Mouse (Mus musculus): Measurements from ENCODE around the gene Eif3k. TPM values are rescaled to one million over a fixed set of nuclear protein-coding genes. Genes with fewer than 3 reads are reported as not detected.

Eif3k gene
- polyA plus RNA-seq, 1 experiment, result 335 TPM

DNA sequence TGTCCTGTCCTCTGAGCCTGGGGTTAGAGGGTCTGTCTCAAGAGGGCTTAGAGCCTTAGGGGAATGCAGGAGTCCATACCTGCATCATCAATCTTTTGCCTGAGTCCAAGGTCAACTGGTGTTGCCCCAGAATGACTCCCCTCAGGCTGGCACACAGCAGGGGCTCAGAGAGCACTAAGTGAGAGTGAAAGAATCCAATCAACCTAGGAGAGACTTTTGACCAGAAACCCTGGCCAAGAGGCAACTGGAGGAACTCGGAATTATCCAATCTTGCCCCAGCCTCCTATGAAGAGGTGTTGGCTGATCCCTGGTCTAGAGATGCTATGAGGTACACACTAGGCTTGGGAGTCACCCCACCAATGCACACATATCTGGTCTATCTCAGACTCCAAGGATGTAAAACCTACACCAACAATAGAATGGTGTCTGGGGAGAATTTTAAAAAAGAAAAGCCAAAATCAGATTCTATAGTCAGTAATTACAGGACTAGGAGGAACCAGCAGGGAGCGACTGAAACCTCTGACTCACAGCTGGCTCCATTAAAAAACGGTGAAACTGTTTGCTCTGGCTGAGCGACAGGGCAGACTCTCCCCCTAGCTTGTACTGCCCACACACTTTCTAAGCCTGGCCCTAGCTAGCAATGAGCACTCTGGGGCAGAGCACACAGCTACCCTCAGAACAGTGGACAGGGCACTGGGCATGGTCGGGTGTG is 51.2 kb downstream of the Eif3k start:
- H3ac ChIP-seq (ENCODE audit: control insufficient read depth, insufficient read length), result no peak overlapping the region
- H3K27me3 ChIP-seq (ENCODE audit: control insufficient read depth, insufficient read depth, insufficient read length), result no peaks in the 10 kb centered on the region
- no peak overlapping the region for H3K4me3 ChIP-seq
- H3K4me2 ChIP-seq (ENCODE audit: low read depth), result peak overlapping the region; percentile 84
- H3K36me3 ChIP-seq (ENCODE audit: control insufficient read depth, insufficient read depth), result no peaks in the 10 kb centered on the region
- peaks cover 96% of the 10 kb centered on the region for H3K79me2 ChIP-seq (ENCODE audit: control insufficient read depth, insufficient read depth)
- TF ChIP-seq POLR2A (IDR thresholded peaks at IDR 0.05; ENCODE audit: insufficient read length, low read depth) (peak; percentile 39), USF1 (IDR thresholded peaks at IDR 0.05; ENCODE audit: low read depth) (no peak), MYOD1 (IDR thresholded peaks at IDR 0.05; ENCODE audit: control insufficient read depth in 1 of 3, insufficient read length in 2 of 3, low read depth in 2 of 3) (peak in 1 of 3 experiments; percentile 18)

DNA sequence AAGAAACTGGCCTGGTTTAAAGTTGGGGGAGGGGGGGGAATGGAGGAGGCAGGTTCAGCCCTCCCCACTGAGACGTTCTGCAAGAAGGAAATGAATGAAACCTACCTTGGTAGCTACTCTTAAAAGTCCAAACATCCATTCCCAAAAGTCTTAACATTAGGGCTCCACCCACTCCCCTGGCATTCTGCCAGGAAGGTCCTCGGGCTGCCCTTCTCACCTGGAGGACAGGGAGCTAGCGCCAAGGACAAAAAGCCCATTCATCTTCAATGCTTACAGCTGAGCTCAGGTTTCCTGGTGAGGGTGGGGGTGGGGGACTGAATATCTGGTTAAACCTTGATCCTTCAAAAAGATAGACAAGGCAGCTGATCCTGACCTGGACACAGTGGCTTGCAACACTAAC is 52.3 kb downstream of the Eif3k start:
- Histone ChIP-seq H3K79me2 (ENCODE audit: control insufficient read depth, insufficient read depth) (peaks cover 93% of the 10 kb centered on the region), H3K36me3 (ENCODE audit: control insufficient read depth, insufficient read depth) (no peaks in the 10 kb centered on the region), H3K27me3 (ENCODE audit: control insufficient read depth, insufficient read depth, insufficient read length) (no peaks in the 10 kb centered on the region), H3K4me2 (ENCODE audit: low read depth) (peak overlapping the region; percentile 84), H3K4me3 (no peak overlapping the region), H3ac (ENCODE audit: control insufficient read depth, insufficient read length) (no peak overlapping the region)
- TF ChIP-seq POLR2A (IDR thresholded peaks at IDR 0.05; ENCODE audit: insufficient read length, low read depth), result no peak
- no peak for TF ChIP-seq SRF (IDR thresholded peaks at IDR 0.05; ENCODE audit: control insufficient read depth, insufficient read length, low read depth)

DNA sequence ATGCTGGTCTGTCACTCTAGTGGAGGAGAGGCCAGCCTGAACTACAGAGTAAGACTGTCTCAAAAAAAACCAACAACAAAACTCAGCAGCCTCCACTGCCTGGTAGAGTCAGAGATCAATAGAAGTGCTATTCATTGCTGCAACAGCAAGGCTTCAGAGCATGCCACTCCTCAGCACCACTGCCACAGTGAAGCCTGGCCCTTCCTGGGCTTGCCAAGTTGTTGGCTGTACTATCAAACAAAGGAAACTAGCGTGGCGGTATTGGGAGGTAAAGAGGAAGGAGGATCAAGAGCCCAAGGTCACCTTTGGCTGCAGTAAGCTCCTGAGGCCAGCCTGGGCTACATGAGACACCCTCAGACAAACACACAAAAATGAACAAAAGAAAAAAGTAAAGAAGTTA is 55.5 kb downstream of the Eif3k start:
- H3ac ChIP-seq (ENCODE audit: control insufficient read depth, insufficient read length), result no peak overlapping the region
- no peaks in the 10 kb centered on the region for H3K27me3 ChIP-seq (ENCODE audit: control insufficient read depth, insufficient read depth, insufficient read length)
- peaks cover 4% of the 10 kb centered on the region for H3K36me3 ChIP-seq (ENCODE audit: control insufficient read depth, insufficient read depth)
- TF ChIP-seq MYOD1 (IDR thresholded peaks at IDR 0.05; ENCODE audit: control insufficient read depth in 1 of 3, insufficient read length in 2 of 3, low read depth in 2 of 3) (no peak), SRF (IDR thresholded peaks at IDR 0.05; ENCODE audit: control insufficient read depth, insufficient read length, low read depth) (no peak), REST (IDR thresholded peaks at IDR 0.05; ENCODE audit: insufficient read depth, insufficient read length) (no peak), CEBPB (IDR thresholded peaks at IDR 0.05; ENCODE audit: insufficient read depth, poor library complexity, severe bottlenecking) (no peak), POLR2A (IDR thresholded peaks at IDR 0.05; ENCODE audit: insufficient read length, low read depth) (no peak), MAX (IDR thresholded peaks at IDR 0.05; ENCODE audit: low read depth) (no peak), USF1 (IDR thresholded peaks at IDR 0.05; ENCODE audit: low read depth) (no peak), POLR2AphosphoS2 (IDR thresholded peaks at IDR 0.05; ENCODE audit: insufficient read length, low read depth) (no peak)
- H3K79me2 ChIP-seq (ENCODE audit: control insufficient read depth, insufficient read depth), result peaks cover 96% of the 10 kb centered on the region
- H3K4me3 ChIP-seq, result no peak overlapping the region
- peak overlapping the region; percentile 93 for H3K4me2 ChIP-seq (ENCODE audit: low read depth)

DNA sequence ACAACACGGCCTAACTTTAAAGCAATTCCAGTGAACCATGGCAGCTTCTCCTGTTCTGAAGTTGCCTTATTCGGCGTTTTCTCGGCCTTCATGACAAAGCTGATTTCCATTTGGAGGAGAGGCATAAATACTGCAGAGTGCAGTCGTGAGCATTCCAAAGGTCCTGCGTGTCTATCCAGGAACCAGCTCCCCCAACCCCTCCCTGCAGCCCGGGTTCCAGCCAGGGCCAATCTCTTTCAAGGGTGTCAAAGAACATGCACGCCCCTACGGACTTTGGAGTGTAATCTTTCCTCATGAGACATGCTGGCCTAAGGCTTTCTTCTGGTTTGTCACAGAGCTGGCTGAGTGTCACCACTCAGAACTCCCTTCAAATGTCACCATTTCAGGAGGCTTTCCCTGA is 56.3 kb downstream of the Eif3k start:
- TF ChIP-seq POLR2A (IDR thresholded peaks at IDR 0.05; ENCODE audit: insufficient read length, low read depth) (no peak), MYOG (IDR thresholded peaks at IDR 0.05; ENCODE audit: control insufficient read depth in 1 of 3, insufficient read depth in 1 of 3, insufficient read length in 2 of 3, low read depth in 2 of 3) (no peak), SRF (IDR thresholded peaks at IDR 0.05; ENCODE audit: control insufficient read depth, insufficient read length, low read depth) (peak; percentile 76)
- H3K27me3 ChIP-seq (ENCODE audit: control insufficient read depth, insufficient read depth, insufficient read length), result no peaks in the 10 kb centered on the region
- no peak overlapping the region for H3ac ChIP-seq (ENCODE audit: control insufficient read depth, insufficient read length)
- H3K36me3 ChIP-seq (ENCODE audit: control insufficient read depth, insufficient read depth), result peaks cover 5% of the 10 kb centered on the region
- peaks cover 96% of the 10 kb centered on the region for H3K79me2 ChIP-seq (ENCODE audit: control insufficient read depth, insufficient read depth)
- H3K4me3 ChIP-seq, result no peak overlapping the region
- H3K4me2 ChIP-seq (ENCODE audit: low read depth), result peak overlapping the region; percentile 93

DNA sequence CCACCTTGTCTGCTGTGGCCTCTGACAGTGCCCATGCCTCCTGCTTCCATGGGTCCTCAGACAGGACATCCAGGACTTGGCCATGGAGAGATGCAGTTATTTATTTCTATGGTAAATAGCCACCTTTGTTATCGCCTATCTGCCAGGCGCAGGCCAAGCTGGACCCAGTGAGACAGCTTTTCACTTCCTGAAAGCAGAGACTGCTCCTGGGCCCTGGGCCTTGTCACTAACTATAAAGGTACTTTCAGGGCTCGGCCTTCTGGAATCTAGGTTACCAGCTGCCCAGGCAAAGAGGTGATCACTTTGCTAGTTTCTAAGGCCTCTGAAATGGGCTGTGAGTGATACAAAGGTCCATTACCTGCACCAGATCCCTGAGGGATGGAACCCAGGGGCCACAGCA is 56.9 kb downstream of the Eif3k start:
- TF ChIP-seq POLR2A (IDR thresholded peaks at IDR 0.05; ENCODE audit: insufficient read length, low read depth), result no peak
- no peak for TF ChIP-seq MAX (IDR thresholded peaks at IDR 0.05; ENCODE audit: low read depth)
- TF ChIP-seq MYOD1 (IDR thresholded peaks at IDR 0.05; ENCODE audit: control insufficient read depth in 1 of 3, insufficient read length in 2 of 3, low read depth in 2 of 3), result no peak
- no peak for TF ChIP-seq TCF3 (IDR thresholded peaks at IDR 0.05; ENCODE audit: insufficient read length, low read depth)
- TF ChIP-seq REST (IDR thresholded peaks at IDR 0.05; ENCODE audit: insufficient read depth, insufficient read length), result no peak
- no peak for TF ChIP-seq CEBPB (IDR thresholded peaks at IDR 0.05; ENCODE audit: insufficient read depth, poor library complexity, severe bottlenecking)
- TF ChIP-seq E2F4 (IDR thresholded peaks at IDR 0.05; ENCODE audit: insufficient read depth), result no peak
- TF ChIP-seq MYOG (IDR thresholded peaks at IDR 0.05; ENCODE audit: control insufficient read depth in 1 of 3, insufficient read depth in 1 of 3, insufficient read length in 2 of 3, low read depth in 2 of 3), result no peak
- no peaks in the 10 kb centered on the region for H3K27me3 ChIP-seq (ENCODE audit: control insufficient read depth, insufficient read depth, insufficient read length)
- H3K4me3 ChIP-seq, result no peak overlapping the region
- peaks cover 95% of the 10 kb centered on the region for H3K79me2 ChIP-seq (ENCODE audit: control insufficient read depth, insufficient read depth)
- no peak overlapping the region for H3ac ChIP-seq (ENCODE audit: control insufficient read depth, insufficient read length)
- peaks cover 5% of the 10 kb centered on the region for H3K36me3 ChIP-seq (ENCODE audit: control insufficient read depth, insufficient read depth)
- peak overlapping the region; percentile 93 for H3K4me2 ChIP-seq (ENCODE audit: low read depth)

DNA sequence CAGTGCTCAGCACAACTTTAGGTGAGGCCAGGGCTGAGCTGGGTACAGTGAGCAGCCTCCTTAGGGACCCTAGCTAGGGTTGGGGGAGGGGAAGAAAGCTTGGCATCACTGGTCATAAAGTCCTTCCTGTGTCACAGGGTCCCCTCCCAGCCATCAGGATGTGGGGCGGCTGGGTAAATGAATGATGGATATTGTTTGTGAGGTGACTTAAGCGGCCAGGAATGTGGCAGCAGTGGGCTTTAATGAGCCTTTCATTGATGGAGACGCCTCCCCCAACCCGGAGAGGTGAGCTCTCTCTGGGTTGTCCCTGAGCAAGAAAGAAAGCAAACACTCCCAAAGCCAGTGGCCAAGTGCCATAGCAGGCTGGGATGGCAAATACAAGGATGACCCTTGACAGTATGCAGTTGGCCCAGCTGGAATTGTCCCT is 57.8 kb downstream of the Eif3k start:
- peaks cover 5% of the 10 kb centered on the region for H3K36me3 ChIP-seq (ENCODE audit: control insufficient read depth, insufficient read depth)
- H3ac ChIP-seq (ENCODE audit: control insufficient read depth, insufficient read length), result no peak overlapping the region
- peaks cover 91% of the 10 kb centered on the region for H3K79me2 ChIP-seq (ENCODE audit: control insufficient read depth, insufficient read depth)
- no peaks in the 10 kb centered on the region for H3K27me3 ChIP-seq (ENCODE audit: control insufficient read depth, insufficient read depth, insufficient read length)
- no peak overlapping the region for H3K4me3 ChIP-seq
- no peak for TF ChIP-seq TCF12 (IDR thresholded peaks at IDR 0.05; ENCODE audit: insufficient read depth, poor library complexity, severe bottlenecking)
- no peak for TF ChIP-seq USF1 (IDR thresholded peaks at IDR 0.05; ENCODE audit: low read depth)
- no peak for TF ChIP-seq CEBPB (IDR thresholded peaks at IDR 0.05; ENCODE audit: insufficient read depth, poor library complexity, severe bottlenecking)
- TF ChIP-seq MYOD1 (IDR thresholded peaks at IDR 0.05; ENCODE audit: control insufficient read depth in 1 of 3, insufficient read length in 2 of 3, low read depth in 2 of 3), result no peak
- no peak for TF ChIP-seq MYOG (IDR thresholded peaks at IDR 0.05; ENCODE audit: control insufficient read depth in 1 of 3, insufficient read depth in 1 of 3, insufficient read length in 2 of 3, low read depth in 2 of 3)
- no peak for TF ChIP-seq SRF (IDR thresholded peaks at IDR 0.05; ENCODE audit: control insufficient read depth, insufficient read length, low read depth)
- TF ChIP-seq POLR2A (IDR thresholded peaks at IDR 0.05; ENCODE audit: insufficient read length, low read depth), result no peak
- no peak for TF ChIP-seq REST (IDR thresholded peaks at IDR 0.05; ENCODE audit: insufficient read depth, insufficient read length)
- no peak for TF ChIP-seq E2F4 (IDR thresholded peaks at IDR 0.05; ENCODE audit: insufficient read depth)
- no peak for TF ChIP-seq TCF3 (IDR thresholded peaks at IDR 0.05; ENCODE audit: insufficient read length, low read depth)
- TF ChIP-seq MAX (IDR thresholded peaks at IDR 0.05; ENCODE audit: low read depth), result no peak
- no peak for TF ChIP-seq POLR2AphosphoS2 (IDR thresholded peaks at IDR 0.05; ENCODE audit: insufficient read length, low read depth)
- peak overlapping the region; percentile 93 for H3K4me2 ChIP-seq (ENCODE audit: low read depth)

Data from myocyte (in vitro differentiated cells).